Mouse (Mus musculus): ENCODE measurements at regions not wholly inside any gene's neighbourhood (a gene's known extent, or its start where the extent isn't known, plus 50 kb on each side); places are given as distances from the start of the nearest gene placed in this dataset.

- no peak for ATAC-seq
- Histone ChIP-seq H3K4me2 (replicated peaks; ENCODE audit: low read depth) (no peak overlapping the region), H3K9me3 (ENCODE audit: control insufficient read depth) (no peaks in the 10 kb centered on the region), H3K4me1 (replicated peaks; ENCODE audit: control insufficient read depth, insufficient read depth, low read length) (no peaks in the 10 kb centered on the region), H3K27ac (ENCODE audit: low read depth, low read length) (no peak overlapping the region), H3K9ac (ENCODE audit: low read depth, low read length) (no peak overlapping the region), H3K36me3 (ENCODE audit: control insufficient read depth, insufficient read depth) (no peaks in the 10 kb centered on the region), H3K27me3 (replicated peaks; ENCODE audit: control insufficient read depth, insufficient read depth, low read length) (no peaks in the 10 kb centered on the region), H3K4me3 (ENCODE audit: low read depth, low read length) (no peak overlapping the region)
- 61% methylated on average over 4 of the region's 4 CpGs for WGBS
- no peak for TF ChIP-seq CTCF (IDR thresholded peaks at IDR 0.05; ENCODE audit: low read depth)
These were observed 118.7 kb upstream of the Fbxl7 start for GRCm38 (mm10) chr15:27013906-27014658.

- H3K9ac ChIP-seq (ENCODE audit: low read depth, low read length), result no peak overlapping the region
- H3K4me2 ChIP-seq (replicated peaks; ENCODE audit: low read depth), result no peak overlapping the region
- H3K36me3 ChIP-seq (ENCODE audit: control insufficient read depth, insufficient read depth), result no peaks in the 10 kb centered on the region
- no peaks in the 10 kb centered on the region for H3K27me3 ChIP-seq (replicated peaks; ENCODE audit: control insufficient read depth, insufficient read depth, low read length)
- H3K4me1 ChIP-seq (replicated peaks; ENCODE audit: control insufficient read depth, insufficient read depth, low read length), result no peaks in the 10 kb centered on the region
- no peaks in the 10 kb centered on the region for H3K9me3 ChIP-seq (ENCODE audit: control insufficient read depth)
- ATAC-seq, result no peak
- H3K4me3 ChIP-seq (ENCODE audit: low read depth, low read length), result no peak overlapping the region
- H3K27ac ChIP-seq (ENCODE audit: low read depth, low read length), result no peak overlapping the region
- TF ChIP-seq CTCF (IDR thresholded peaks at IDR 0.05; ENCODE audit: low read depth), result no peak
- WGBS, result 36% methylated on average over 1 of the region's 1 CpGs
These were observed 119.2 kb upstream of the Fbxl7 start for GRCm38 (mm10) chr15:27014659-27014974.

GRCm38 (mm10) chr15:27020471-27020870, 125.1 kb upstream of the Fbxl7 start:
- H3K27me3 ChIP-seq (replicated peaks; ENCODE audit: control insufficient read depth, insufficient read depth, low read length), result no peaks in the 10 kb centered on the region
- H3K9ac ChIP-seq (ENCODE audit: low read depth, low read length), result no peak overlapping the region
- no peaks in the 10 kb centered on the region for H3K4me1 ChIP-seq (replicated peaks; ENCODE audit: control insufficient read depth, insufficient read depth, low read length)
- H3K4me2 ChIP-seq (replicated peaks; ENCODE audit: low read depth), result no peak overlapping the region
- H3K36me3 ChIP-seq (ENCODE audit: control insufficient read depth, insufficient read depth), result no peaks in the 10 kb centered on the region
- no peak for TF ChIP-seq CTCF (IDR thresholded peaks at IDR 0.05; ENCODE audit: low read depth)
- H3K27ac ChIP-seq (ENCODE audit: low read depth, low read length), result no peak overlapping the region
- no peak overlapping the region for H3K4me3 ChIP-seq (ENCODE audit: low read depth, low read length)
- no peaks in the 10 kb centered on the region for H3K9me3 ChIP-seq (ENCODE audit: control insufficient read depth)
- ATAC-seq, result no peak
- 73% methylated on average over 5 of the region's 5 CpGs for WGBS

GRCm38 (mm10) chr15:27033261-27033660, 137.9 kb upstream of the Fbxl7 start:
- Histone ChIP-seq H3K4me1 (replicated peaks; ENCODE audit: control insufficient read depth, insufficient read depth, low read length) (no peaks in the 10 kb centered on the region), H3K9me3 (ENCODE audit: control insufficient read depth) (no peaks in the 10 kb centered on the region), H3K27ac (ENCODE audit: low read depth, low read length) (no peak overlapping the region), H3K36me3 (ENCODE audit: control insufficient read depth, insufficient read depth) (no peaks in the 10 kb centered on the region), H3K4me2 (replicated peaks; ENCODE audit: low read depth) (no peak overlapping the region), H3K4me3 (ENCODE audit: low read depth, low read length) (no peak overlapping the region), H3K9ac (ENCODE audit: low read depth, low read length) (no peak overlapping the region), H3K27me3 (replicated peaks; ENCODE audit: control insufficient read depth, insufficient read depth, low read length) (no peaks in the 10 kb centered on the region)
- no peak for TF ChIP-seq CTCF (IDR thresholded peaks at IDR 0.05; ENCODE audit: low read depth)
- 82% methylated on average over 2 of the region's 2 CpGs for WGBS
- no peak for ATAC-seq

GRCm38 (mm10) chr15:27043788-27044187, 148.4 kb upstream of the Fbxl7 start:
- H3K9ac ChIP-seq (ENCODE audit: low read depth, low read length), result no peak overlapping the region
- H3K4me1 ChIP-seq (replicated peaks; ENCODE audit: control insufficient read depth, insufficient read depth, low read length), result no peaks in the 10 kb centered on the region
- H3K4me2 ChIP-seq (replicated peaks; ENCODE audit: low read depth), result no peak overlapping the region
- no peaks in the 10 kb centered on the region for H3K27me3 ChIP-seq (replicated peaks; ENCODE audit: control insufficient read depth, insufficient read depth, low read length)
- 78% methylated on average over 4 of the region's 4 CpGs for WGBS
- H3K9me3 ChIP-seq (ENCODE audit: control insufficient read depth), result no peaks in the 10 kb centered on the region
- no peaks in the 10 kb centered on the region for H3K36me3 ChIP-seq (ENCODE audit: control insufficient read depth, insufficient read depth)
- no peak overlapping the region for H3K27ac ChIP-seq (ENCODE audit: low read depth, low read length)
- H3K4me3 ChIP-seq (ENCODE audit: low read depth, low read length), result no peak overlapping the region
- TF ChIP-seq CTCF (IDR thresholded peaks at IDR 0.05; ENCODE audit: low read depth), result no peak
- no peak for ATAC-seq

- no peak overlapping the region for H3K9ac ChIP-seq (ENCODE audit: low read depth, low read length)
- no peak for ATAC-seq
- no peaks in the 10 kb centered on the region for H3K4me1 ChIP-seq (replicated peaks; ENCODE audit: control insufficient read depth, insufficient read depth, low read length)
- H3K36me3 ChIP-seq (ENCODE audit: control insufficient read depth, insufficient read depth), result no peaks in the 10 kb centered on the region
- TF ChIP-seq CTCF (IDR thresholded peaks at IDR 0.05; ENCODE audit: low read depth), result no peak
- WGBS, result 61% methylated on average over 2 of the region's 2 CpGs
- no peaks in the 10 kb centered on the region for H3K27me3 ChIP-seq (replicated peaks; ENCODE audit: control insufficient read depth, insufficient read depth, low read length)
- no peak overlapping the region for H3K4me2 ChIP-seq (replicated peaks; ENCODE audit: low read depth)
- H3K4me3 ChIP-seq (ENCODE audit: low read depth, low read length), result no peak overlapping the region
- no peak overlapping the region for H3K27ac ChIP-seq (ENCODE audit: low read depth, low read length)
- H3K9me3 ChIP-seq (ENCODE audit: control insufficient read depth), result no peaks in the 10 kb centered on the region
These were observed 155.3 kb upstream of the Fbxl7 start for GRCm38 (mm10) chr15:27050673-27051072.

GRCm38 (mm10) chr15:27063456-27063855, 168.1 kb upstream of the Fbxl7 start:
- no peak overlapping the region for H3K27ac ChIP-seq (ENCODE audit: low read depth, low read length)

More at GRCm38 (mm10) chr15:27063456-27063855, 168.1 kb upstream of the Fbxl7 start:
- Histone ChIP-seq H3K27me3 (replicated peaks; ENCODE audit: control insufficient read depth, insufficient read depth, low read length) (no peaks in the 10 kb centered on the region), H3K4me3 (ENCODE audit: low read depth, low read length) (no peak overlapping the region), H3K4me2 (replicated peaks; ENCODE audit: low read depth) (no peak overlapping the region), H3K9ac (ENCODE audit: low read depth, low read length) (no peak overlapping the region), H3K36me3 (ENCODE audit: control insufficient read depth, insufficient read depth) (no peaks in the 10 kb centered on the region), H3K4me1 (replicated peaks; ENCODE audit: control insufficient read depth, insufficient read depth, low read length) (no peaks in the 10 kb centered on the region), H3K9me3 (ENCODE audit: control insufficient read depth) (no peaks in the 10 kb centered on the region)
- TF ChIP-seq CTCF (IDR thresholded peaks at IDR 0.05; ENCODE audit: low read depth), result no peak
- ATAC-seq, result no peak
